Mouse (Mus musculus) erythroblast, embryonic 14.5 days (primary cell): ENCODE results near the gene Zfp553. TPM values are rescaled to one million over a fixed set of nuclear protein-coding genes. Genes with fewer than 3 reads are reported as not detected.
A peak's percentile ranks its signal among the peaks of the same experiment; 100 is the strongest.

ENCODE experiments used
- H3K27me3 ChIP-seq: 2 replicates; pipeline ENCODE4 v1.6.1; 2012; ENCODE audit warnings: inconsistent platforms; ENCODE audit not compliant: control insufficient read depth
- H3K36me3 ChIP-seq: 2 replicates; pipeline ENCODE4 v1.6.1; 2012; ENCODE audit warnings: mild to moderate bottlenecking, inconsistent platforms; ENCODE audit not compliant: control insufficient read depth
- H3K4me1 ChIP-seq: 2 replicates; pipeline ENCODE4 v1.6.1; 2012; ENCODE audit warnings: inconsistent platforms; ENCODE audit not compliant: control insufficient read depth
- H3K4me3 ChIP-seq: replicated peaks from 2 replicates; pipeline ENCODE3; 2012; ENCODE audit warnings: moderate library complexity, mild to moderate bottlenecking, inconsistent platforms
- H3K9me3 ChIP-seq: 2 replicates; pipeline ENCODE4 v1.6.1; 2012; ENCODE audit warnings: low read length, inconsistent platforms, mixed read lengths; ENCODE audit not compliant: control insufficient read depth
- GATA1 ChIP-seq: IDR thresholded peaks from 2 replicates; pipeline ENCODE4 v1.6.1; 2012; ENCODE audit warnings: low read length, inconsistent platforms, mixed read lengths
- TAL1 ChIP-seq: IDR thresholded peaks from 3 replicates; pipeline ENCODE4 v1.6.1; 2012; ENCODE audit warnings: low read length, inconsistent platforms, mixed read lengths
- polyA plus RNA-seq: library from polyadenylated mRNA; stranded (reverse); fragments of >175 nt; gene quantifications from 2 replicates; pipeline ENCODE4 v1.2.3, GENCODE M21; 2012

The Zfp553 gene
- polyA plus RNA-seq, 1 experiment: 0.26 TPM

DNA sequence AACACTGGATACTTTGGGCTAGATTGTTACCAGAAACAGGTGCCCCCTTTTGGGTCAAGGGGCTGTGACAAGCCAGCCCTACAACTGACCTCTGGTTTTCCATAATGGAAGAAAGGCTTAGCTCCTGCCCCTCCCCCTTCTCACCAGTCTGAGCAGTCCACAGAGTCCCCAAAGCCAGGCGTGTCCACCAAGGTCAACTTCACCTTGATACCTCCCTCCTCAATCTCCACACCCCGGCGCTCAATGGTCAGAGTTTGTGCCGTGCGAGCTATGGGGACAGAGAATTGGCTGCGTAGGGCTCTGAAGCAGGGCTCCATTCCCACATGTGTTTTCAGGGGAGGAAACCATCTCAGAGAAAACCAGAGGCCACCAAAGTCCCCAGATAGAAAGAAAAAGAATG, 15.4 kb upstream of the Zfp553 start:
- H3K36me3 ChIP-seq: peaks cover 35% of the 10 kb centered on the region
- H3K9me3 ChIP-seq: peaks cover 3% of the 10 kb centered on the region; the same call in 1 of the 2 replicates
- H3K27me3 ChIP-seq: no peaks in the 10 kb centered on the region
- no peak for TF ChIP-seq GATA1
- TF ChIP-seq TAL1: no peak
- H3K4me3 ChIP-seq: peak overlapping the region; percentile 50
- peaks cover 86% of the 10 kb centered on the region for H3K4me1 ChIP-seq

DNA sequence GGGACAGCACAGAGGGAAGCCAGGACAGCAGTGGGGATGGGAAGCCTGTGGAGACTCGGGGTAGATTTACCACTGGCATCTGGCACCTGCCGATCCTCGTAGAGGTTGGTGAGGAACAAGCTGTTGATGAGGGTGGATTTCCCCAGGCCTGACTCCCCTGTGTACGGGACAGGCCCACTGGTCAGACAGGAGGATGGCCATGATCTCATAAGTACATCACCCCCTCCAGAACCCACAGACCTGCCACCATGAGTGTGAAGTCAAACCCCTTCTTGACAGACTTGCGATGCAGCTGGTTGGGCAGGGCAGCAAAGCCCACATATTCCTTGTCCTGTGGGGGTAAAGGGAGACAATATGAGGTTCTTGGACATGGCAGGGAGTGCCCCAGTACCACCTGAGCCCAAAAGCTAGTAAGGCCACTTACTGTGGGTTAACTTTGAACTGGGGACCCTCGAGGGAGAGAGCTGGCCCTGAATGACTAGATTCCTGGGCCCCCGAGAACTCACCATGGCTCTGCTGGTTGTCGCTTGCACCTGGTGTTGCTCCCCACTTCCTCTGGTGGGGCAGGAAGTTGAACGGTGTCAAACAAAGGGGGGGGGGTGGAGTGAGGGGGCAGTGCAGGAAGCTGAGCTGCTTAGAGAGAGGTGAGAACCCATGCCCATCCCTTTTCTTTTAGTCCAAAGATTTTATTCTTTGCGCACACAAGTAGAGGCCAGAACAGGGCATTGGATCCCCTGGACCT, 14.8 kb upstream of the Zfp553 start:
- H3K4me1 ChIP-seq: peaks cover 86% of the 10 kb centered on the region
- no peaks in the 10 kb centered on the region for H3K27me3 ChIP-seq
- peak overlapping the region; percentile 50 for H3K4me3 ChIP-seq
- no peak for TF ChIP-seq GATA1
- TF ChIP-seq TAL1: no peak
- H3K36me3 ChIP-seq: peaks cover 32% of the 10 kb centered on the region
- H3K9me3 ChIP-seq: peaks cover 3% of the 10 kb centered on the region; the same call in 1 of the 2 replicates

DNA sequence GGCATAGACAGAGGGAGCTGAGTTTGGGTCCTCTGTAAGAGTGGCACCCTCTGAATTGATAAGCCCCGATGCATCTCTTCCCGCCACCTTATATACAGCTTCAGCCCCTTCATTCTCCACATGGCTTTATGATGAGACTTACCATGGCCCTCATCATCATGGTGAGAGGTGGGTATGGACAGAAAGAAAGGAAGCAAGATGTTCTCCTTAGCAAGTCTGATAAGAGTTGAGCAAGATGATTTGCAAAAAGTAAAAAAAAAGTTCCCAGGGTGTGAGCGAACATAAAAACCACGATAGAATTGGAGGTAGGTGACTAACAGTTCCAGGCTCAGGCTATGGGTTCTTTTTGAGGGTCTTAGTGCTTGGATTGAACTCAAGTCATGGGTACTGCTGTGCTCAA, 14.2 kb upstream of the Zfp553 start:
- Histone ChIP-seq H3K4me1 (peaks cover 86% of the 10 kb centered on the region), H3K4me3 (peak overlapping the region; percentile 50), H3K9me3 (peaks cover 3% of the 10 kb centered on the region; the same call in 1 of the 2 replicates), H3K36me3 (peaks cover 28% of the 10 kb centered on the region), H3K27me3 (no peaks in the 10 kb centered on the region)
- TF ChIP-seq TAL1 (peak; percentile 43; the same call in 2 of the 3 replicates), GATA1 (peak; percentile 75; the same call in 1 of the 2 replicates)

DNA sequence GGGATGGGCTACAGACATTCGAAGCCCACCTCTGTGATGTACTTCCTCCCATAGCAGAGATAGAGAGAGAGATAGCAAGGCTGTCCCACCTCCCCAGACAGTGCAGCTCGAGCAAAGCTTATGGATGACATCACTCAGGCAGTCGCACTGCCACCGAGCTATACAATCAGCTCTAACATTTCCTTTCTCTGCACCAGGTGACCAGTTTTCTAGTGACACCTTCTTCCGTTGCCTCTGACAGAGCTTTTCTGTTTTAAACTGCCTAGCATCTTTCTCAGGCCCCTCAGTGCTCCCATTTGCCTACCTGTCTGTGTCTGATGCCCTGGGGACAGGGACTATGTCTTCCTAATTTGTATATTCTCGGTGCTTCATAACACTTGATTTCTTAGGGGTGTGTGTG, 12.4 kb upstream of the Zfp553 start:
- peaks cover 3% of the 10 kb centered on the region; the same call in 1 of the 2 replicates for H3K9me3 ChIP-seq
- no peak overlapping the region for H3K4me3 ChIP-seq
- peaks cover 90% of the 10 kb centered on the region for H3K4me1 ChIP-seq
- no peaks in the 10 kb centered on the region for H3K27me3 ChIP-seq
- no peak for TF ChIP-seq TAL1
- TF ChIP-seq GATA1: no peak
- H3K36me3 ChIP-seq: peaks cover 11% of the 10 kb centered on the region

DNA sequence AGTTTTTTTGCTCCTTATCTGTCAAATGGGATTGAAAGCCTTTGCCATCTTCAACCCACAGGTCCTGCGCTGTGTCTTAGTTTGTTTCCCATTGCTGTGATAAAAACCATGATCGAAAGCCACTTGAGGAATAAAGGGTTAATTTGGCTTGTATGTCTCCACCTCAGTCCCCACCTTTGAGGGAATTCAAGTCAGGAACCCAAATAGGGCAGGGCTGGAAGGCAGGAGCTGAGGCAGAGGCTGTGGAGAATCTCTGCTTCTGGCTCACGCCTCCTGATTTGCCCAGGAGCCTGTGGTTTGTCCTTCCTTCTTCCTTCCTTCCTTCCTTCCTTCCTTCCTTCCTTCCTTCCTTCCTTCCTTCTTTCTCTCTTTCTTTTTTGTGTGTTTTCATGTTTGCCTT, 9.8 kb upstream of the Zfp553 start:
- TF ChIP-seq TAL1 (no peak), GATA1 (no peak)
- H3K4me3 ChIP-seq: no peak overlapping the region
- H3K4me1 ChIP-seq: peaks cover 90% of the 10 kb centered on the region
- peaks cover 11% of the 10 kb centered on the region for H3K36me3 ChIP-seq
- H3K27me3 ChIP-seq: no peaks in the 10 kb centered on the region
- H3K9me3 ChIP-seq: peaks cover 3% of the 10 kb centered on the region; the same call in 1 of the 2 replicates

DNA sequence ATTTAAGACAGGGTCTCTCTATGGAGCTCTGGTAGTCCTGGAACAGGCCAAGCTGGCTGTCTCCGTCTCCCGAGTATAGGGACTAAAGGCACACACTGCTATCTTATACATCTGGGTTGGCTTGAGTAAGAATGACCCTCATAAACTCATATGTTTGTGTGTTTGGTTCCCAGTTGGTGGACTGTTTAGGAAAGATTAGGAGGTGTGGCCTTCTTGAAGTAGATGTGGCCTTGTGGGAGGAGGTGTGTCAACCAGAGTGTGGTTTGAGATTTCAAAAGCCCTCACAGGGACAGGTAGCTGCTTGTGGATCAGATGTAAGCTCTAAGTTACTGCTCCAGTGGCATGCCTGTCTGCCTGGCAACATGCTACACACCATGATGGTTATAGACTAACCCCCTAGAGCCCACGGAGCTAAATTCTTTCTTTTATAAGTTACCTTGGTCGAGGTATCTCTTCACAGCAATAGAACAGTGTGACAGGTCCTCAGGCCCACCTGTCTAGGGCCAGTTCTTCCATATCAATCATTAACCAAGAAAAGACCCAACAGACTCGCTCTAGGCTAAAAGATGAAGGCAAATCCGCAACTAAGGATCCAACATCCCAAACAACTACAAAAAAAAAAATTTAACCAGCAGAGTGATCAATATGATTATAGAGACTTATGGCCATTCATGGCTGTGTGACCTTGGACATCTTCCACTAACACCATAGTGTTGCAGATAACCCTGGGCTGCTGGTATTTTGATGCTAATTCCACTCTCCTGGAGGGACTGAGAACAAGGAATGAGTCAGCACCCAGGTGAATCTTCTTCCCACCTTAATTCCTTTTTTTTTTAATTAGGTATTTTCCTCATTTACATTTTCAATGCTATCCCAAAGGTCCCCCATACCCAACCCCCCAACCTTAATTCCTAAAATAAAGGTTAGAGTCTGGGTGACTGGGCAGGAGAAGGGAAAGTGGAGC, 9.1 kb upstream of the Zfp553 start:
- H3K9me3 ChIP-seq: peaks cover 3% of the 10 kb centered on the region; the same call in 1 of the 2 replicates
- 0 out of 2 replicates have a peak, but pooled peaks have one; percentile 14 for TF ChIP-seq GATA1
- TF ChIP-seq TAL1: peak; percentile 51; the same call in 2 of the 3 replicates
- peak overlapping the region; percentile 20 for H3K4me3 ChIP-seq
- H3K4me1 ChIP-seq: peaks cover 88% of the 10 kb centered on the region
- peaks cover 11% of the 10 kb centered on the region for H3K36me3 ChIP-seq
- no peaks in the 10 kb centered on the region for H3K27me3 ChIP-seq

DNA sequence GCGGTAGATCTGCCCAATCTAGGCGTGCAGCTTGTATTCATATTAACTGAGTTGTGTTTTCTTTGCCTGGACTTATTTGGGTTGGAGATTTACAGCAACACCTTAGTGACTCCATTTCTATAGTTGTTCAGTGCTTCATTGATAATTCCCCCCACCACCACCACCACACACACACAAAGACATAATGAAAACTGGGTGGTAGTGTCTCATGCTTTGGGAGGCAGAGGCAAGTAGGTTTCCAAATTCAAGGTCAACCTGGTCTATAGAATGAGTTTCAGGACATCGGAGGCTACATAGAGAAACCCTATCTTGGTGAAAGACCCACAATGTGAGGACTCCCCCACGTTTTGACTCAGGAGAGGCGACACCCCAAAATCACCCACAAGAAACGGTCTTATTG, 8.2 kb upstream of the Zfp553 start:
- Histone ChIP-seq H3K4me1 (peaks cover 88% of the 10 kb centered on the region), H3K36me3 (peaks cover 16% of the 10 kb centered on the region), H3K27me3 (no peaks in the 10 kb centered on the region), H3K9me3 (peaks cover 3% of the 10 kb centered on the region; the same call in 1 of the 2 replicates), H3K4me3 (no peak overlapping the region)
- TF ChIP-seq GATA1 (no peak), TAL1 (no peak)

DNA sequence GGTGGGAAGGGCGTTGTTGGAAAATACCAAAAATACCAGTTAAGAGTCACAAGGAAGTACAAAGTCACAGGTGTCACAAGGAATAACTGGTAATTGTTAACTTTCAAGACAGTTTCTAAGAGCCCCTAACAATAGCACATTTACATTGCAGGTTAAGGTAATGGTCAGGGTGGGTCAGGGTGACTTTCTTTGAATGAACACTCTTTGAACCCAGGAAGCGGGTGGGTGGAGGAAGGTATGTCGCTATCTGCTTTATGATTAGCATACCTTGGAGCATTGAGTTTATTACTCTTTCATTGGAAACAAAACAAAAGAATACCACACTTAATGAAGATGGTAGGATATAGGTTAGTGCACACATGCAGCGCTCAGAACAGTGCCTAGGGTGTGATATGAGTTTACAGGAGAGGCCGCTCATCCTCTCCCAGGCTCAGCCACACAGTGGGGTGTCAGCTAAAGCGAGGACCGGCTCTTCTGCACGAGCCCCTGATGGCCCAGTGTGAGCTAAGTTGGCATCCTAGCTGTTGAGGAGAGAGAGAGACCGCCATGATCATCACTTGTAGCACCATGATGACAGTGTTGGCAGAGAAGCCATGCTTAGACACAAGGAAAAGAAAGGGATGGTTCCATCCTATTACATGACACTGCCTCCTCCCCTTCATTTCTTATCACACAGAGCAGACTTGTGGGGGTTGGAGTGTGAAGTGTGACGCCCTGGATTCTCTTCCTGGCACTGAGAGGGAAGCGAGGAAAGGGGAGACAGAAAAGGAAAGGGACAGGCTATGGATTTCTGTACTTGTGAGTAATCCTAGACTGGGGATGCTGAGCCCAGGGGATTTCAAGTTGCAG, 7.5 kb upstream of the Zfp553 start:
- Histone ChIP-seq H3K36me3 (peaks cover 23% of the 10 kb centered on the region), H3K27me3 (no peaks in the 10 kb centered on the region), H3K9me3 (peaks cover 3% of the 10 kb centered on the region; the same call in 1 of the 2 replicates), H3K4me1 (peaks cover 87% of the 10 kb centered on the region), H3K4me3 (peak overlapping the region; percentile 52)
- TF ChIP-seq GATA1: peak; percentile 84
- TF ChIP-seq TAL1: peak; percentile 90
